Mouse (Mus musculus) G1E (cell line): ENCODE data around the gene Zfp319.

Experiments used
- CTCF ChIP-seq: IDR thresholded peaks from 2 replicates; pipeline ENCODE4 v1.5.1; 2012; ENCODE audit warnings: low read depth, low read length, inconsistent platforms, mixed read lengths
- GATA1 ChIP-seq: IDR thresholded peaks from 2 replicates; pipeline ENCODE4 v1.6.1; 2012; ENCODE audit warnings: borderline replicate concordance, low read length, inconsistent platforms, mixed read lengths

DNA sequence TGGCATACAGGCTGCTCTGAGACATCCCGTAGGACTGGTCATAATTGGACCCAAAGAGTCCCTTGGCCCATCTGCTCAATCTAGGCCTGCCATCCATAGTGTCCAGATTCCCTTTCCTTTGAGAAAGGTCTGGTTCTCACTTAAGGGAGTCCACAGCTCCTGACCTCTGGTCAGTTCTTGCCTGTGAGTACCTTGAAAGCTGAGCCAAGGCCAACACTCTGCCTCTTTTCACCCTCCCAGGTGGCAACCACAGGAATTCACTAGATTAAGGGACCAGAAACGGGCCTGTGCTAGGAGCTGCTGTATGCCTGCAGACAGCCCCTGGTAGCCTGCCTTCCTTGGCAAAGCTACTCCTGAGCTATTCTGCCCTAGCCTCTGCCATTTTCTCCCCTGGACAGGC lies 22.9 kb upstream of the Zfp319 start:
- TF ChIP-seq CTCF (no peak), GATA1 (no peak)
